Comparison of ENCODE assay signal across 9 mouse cellular contexts in genomic region chr19:42380321-42380980, GRCm38 (mm10). TPM values are rescaled to one million over a fixed set of nuclear protein-coding genes. Genes with fewer than 3 reads are reported as not detected.
DNase-seq lines count a peak whose midpoint lies in the region; ATAC-seq and TF ChIP-seq lines count a peak whose summit lies in the region.
"Had no signal": no experiment of that assay in that cellular context is flagged by ENCODE, and none has a peak within 500 bp of the region (broad histone marks: within the 10 kb centered on the region; RNA-seq: fewer than 3 reads in every experiment).

No protein-coding gene starts in this region.

- intact Hi-C loops in gastrocnemius, adult 2 months (cut with DNase I): no loop called here

- TF ChIP-seq EP300 in ES-Bruce4 (IDR thresholded peaks at IDR 0.05; ENCODE audit: insufficient read depth, low read depth, low read length): no peak

- H3K4me3 ChIP-seq in gastrocnemius, adult 2 months: no peak overlapping the region
- H3K4me3 ChIP-seq in ES-Bruce4 (ENCODE audit: low read depth, low read length): peak overlapping the region; percentile 49
- 0 out of 2 replicates have a peak overlapping the region, but pooled peaks have one; percentile 0 for H3K4me3 ChIP-seq in forebrain, postnatal 0 days (ENCODE audit: low read depth, low read length)
- H3K4me3 ChIP-seq in liver, embryonic 11.5 days (ENCODE audit: low read depth, low read length): no peak overlapping the region
- H3K4me3 ChIP-seq: liver, embryonic 15.5 days had no signal

- peaks cover 7% of the 10 kb centered on the region for H3K4me1 ChIP-seq in ES-Bruce4 (ENCODE audit: control insufficient read depth, insufficient read depth, low read length)
- H3K4me1 ChIP-seq in forebrain, postnatal 0 days (ENCODE audit: insufficient read depth): peaks cover 17% of the 10 kb centered on the region
- H3K4me1 ChIP-seq in liver, embryonic 11.5 days (replicated peaks; ENCODE audit: control insufficient read depth, insufficient read depth, low read length): no peaks in the 10 kb centered on the region
- H3K4me1 ChIP-seq: liver, embryonic 15.5 days had no signal

- no peak for TF ChIP-seq POLR2A in ES-Bruce4 (IDR thresholded peaks at IDR 0.05; ENCODE audit: insufficient read depth, low read length)

- no peak overlapping the region for H3K27ac ChIP-seq in gastrocnemius, adult 2 months
- no peak overlapping the region for H3K27ac ChIP-seq in ES-Bruce4 (ENCODE audit: insufficient read depth, low read length)
- peak overlapping the region; percentile 63 for H3K27ac ChIP-seq in forebrain, postnatal 0 days (ENCODE audit: low read depth, low read length)
- H3K27ac ChIP-seq in liver, embryonic 11.5 days (ENCODE audit: low read depth, low read length): no peak overlapping the region
- H3K27ac ChIP-seq: liver, embryonic 15.5 days had no signal

- H3K27me3 ChIP-seq in ES-Bruce4 (ENCODE audit: control insufficient read depth, insufficient read depth, low read length, poor library complexity, severe bottlenecking): no peaks in the 10 kb centered on the region
- no peaks in the 10 kb centered on the region for H3K27me3 ChIP-seq in forebrain, postnatal 0 days (ENCODE audit: insufficient read depth, low read length)
- H3K27me3 ChIP-seq in liver, embryonic 11.5 days (replicated peaks; ENCODE audit: control insufficient read depth, insufficient read depth, low read length): peaks cover 36% of the 10 kb centered on the region

- no peaks in the 10 kb centered on the region for H3K36me3 ChIP-seq in ES-Bruce4 (ENCODE audit: control insufficient read depth, insufficient read depth, low read length, poor library complexity, severe bottlenecking)
- no peaks in the 10 kb centered on the region for H3K36me3 ChIP-seq in forebrain, postnatal 0 days (ENCODE audit: insufficient read depth)
- H3K36me3 ChIP-seq in liver, embryonic 11.5 days (ENCODE audit: control insufficient read depth, insufficient read depth, low read length): no peaks in the 10 kb centered on the region
- H3K36me3 ChIP-seq: liver, embryonic 15.5 days had no signal

- H3K9ac ChIP-seq in ES-Bruce4 (ENCODE audit: low read depth, poor library complexity, severe bottlenecking): peak overlapping the region; percentile 41; the same call in 1 of the 2 replicates
- H3K9ac ChIP-seq in forebrain, postnatal 0 days: peak overlapping the region; percentile 43
- H3K9ac ChIP-seq in liver, embryonic 11.5 days (ENCODE audit: low read depth, low read length): no peak overlapping the region
- H3K9ac ChIP-seq: liver, embryonic 15.5 days had no signal

- TF ChIP-seq CTCF in gastrocnemius, adult 2 months (IDR thresholded peaks at IDR 0.05): no peak
- TF ChIP-seq CTCF in ES-Bruce4 (IDR thresholded peaks at IDR 0.05; ENCODE audit: low read depth, low read length): no peak
- TF ChIP-seq CTCF in forebrain, postnatal 0 days (IDR thresholded peaks at IDR 0.05; ENCODE audit: low read depth): no peak

- ATAC-seq in forebrain, postnatal 0 days: peak; percentile 89
- no peak for ATAC-seq in liver, embryonic 11.5 days (replicated peaks; ENCODE audit: low FRiP score)
- ATAC-seq in erythroblast, adult 5-6 weeks (replicated peaks; ENCODE audit: low FRiP score, poor library complexity, severe bottlenecking): no peak

- H3K9me3 ChIP-seq in ES-Bruce4 (replicated peaks; ENCODE audit: control insufficient read depth, insufficient read depth, low read length, poor library complexity, severe bottlenecking): no peaks in the 10 kb centered on the region
- H3K9me3 ChIP-seq in forebrain, postnatal 0 days (ENCODE audit: low read length): no peaks in the 10 kb centered on the region
- no peaks in the 10 kb centered on the region for H3K9me3 ChIP-seq in liver, embryonic 11.5 days (ENCODE audit: control insufficient read depth, low read length)
- H3K9me3 ChIP-seq: liver, embryonic 15.5 days had no signal

- H3K4me2 ChIP-seq in forebrain, postnatal 0 days (ENCODE audit: low read depth): peak overlapping the region; percentile 46
- H3K4me2 ChIP-seq in liver, embryonic 11.5 days: peak overlapping the region; percentile 46
- H3K4me2 ChIP-seq: liver, embryonic 15.5 days had no signal

- peak; percentile 10 for DNase-seq in gastrocnemius, postnatal 10 days
- no peak for DNase-seq in gastrocnemius, adult 2 months
- DNase-seq in forebrain, postnatal 0 days: peak; percentile 83
- no peak for DNase-seq in liver, embryonic 11.5 days (ENCODE audit: low spot score)
- peak; percentile 59 for DNase-seq in right cerebral cortex, postnatal 4 days
- DNase-seq in ovary, postnatal 36 days (ENCODE audit: low spot score): no peak

- 1% methylated on average over 26 of the region's 26 CpGs for WGBS in forebrain, postnatal 0 days
- 5% methylated on average over 26 of the region's 26 CpGs for WGBS in liver, embryonic 11.5 days

RNA-seq across cellular contexts. Expression of gene Crtac1, which starts 51.1 kb away (rescaled TPM):
- under 1 TPM; 0.26 to 0.29 TPM for total RNA-seq in gastrocnemius, postnatal 10 days (2021)
- total RNA-seq in gastrocnemius, adult 2 months (2021): under 1 TPM in 1 of 2 experiments, not detected in 1; 0.17 TPM
- 10.3 and 12.7 TPM in 2 replicates for polyA plus RNA-seq in ES-Bruce4 (2011; ENCODE audit: insufficient read depth, insufficient read length, low read depth, missing spikeins)
- total RNA-seq in forebrain, postnatal 0 days (2014; rRNA removed): 14.6 and 16.6 TPM in 2 replicates
- 38.1 and 49.9 TPM in 2 replicates for polyA plus RNA-seq in forebrain, postnatal 0 days (2015; fragmentation: Nextera tagmentation; extraction: Ambion mirVana)
- polyA plus RNA-seq in liver, embryonic 11.5 days (2014; fragmentation: Nextera tagmentation; extraction: Ambion mirVana): 0.06 and 0.10 TPM in 2 replicates
- not detected in 2 replicates for total RNA-seq in erythroblast, adult 5-6 weeks (2015; ENCODE audit: low replicate concordance)
- not detected in 2 replicates for total RNA-seq in erythroblast, adult 5-6 weeks (2017; ENCODE audit: low replicate concordance)

Comparison
In these comparisons a context has a peak if more than half of its experiments do, and no peak if none do; other contexts are left out.
1. DNase-seq: peak in gastrocnemius, postnatal 10 days (single experiment), forebrain, postnatal 0 days (single experiment) and right cerebral cortex, postnatal 4 days (single experiment); none in gastrocnemius, adult 2 months (single experiment), liver, embryonic 11.5 days (single experiment) and ovary, postnatal 36 days (single experiment).
2. H3K4me3 ChIP-seq: peak in ES-Bruce4 (single experiment) and forebrain, postnatal 0 days (single experiment); none in gastrocnemius, adult 2 months (single experiment) and liver, embryonic 11.5 days (single experiment).
3. RNA of gene Crtac1, which starts 51.1 kb away (total RNA-seq): 14.6 to 16.6 TPM in forebrain, postnatal 0 days; 0.26 to 0.29 TPM in gastrocnemius, postnatal 10 days, 0.17 TPM in gastrocnemius, adult 2 months and not detected in erythroblast, adult 5-6 weeks; every median in the first group is over 10 times any median in the second.